Mouse (Mus musculus) frontal cortex, adult 2 months (tissue): Measurements from ENCODE around the gene Poldip3. TPM values are rescaled to one million over a fixed set of nuclear protein-coding genes. Genes with fewer than 3 reads are reported as not detected.

Source experiments
- DNase-seq, 2 experiments: peaks; one replicate each; pipeline ENCODE4 v3.0.0; 2022; ENCODE audit warnings: low spot score in 1 of 2; ENCODE audit errors: extremely low spot score in 1 of 2
- polyA plus RNA-seq: library from polyadenylated mRNA; depleted of rRNA; stranded (reverse); fragments of >200 nt; gene quantifications from 2 replicates; pipeline ENCODE4 v1.2.3, GENCODE M21; 2012; rRNA removed

Gene Poldip3
- polyA plus RNA-seq, 1 experiment: 76.6 TPM

GRCm38 (mm10) chr15:83088495-83089428 is 60.4 kb downstream of the Poldip3 start:
- no peak for DNase-seq

- DNase-seq: no peak
Observed at GRCm38 (mm10) chr15:83086636-83087328, 62.4 kb downstream of the Poldip3 start.

DNA sequence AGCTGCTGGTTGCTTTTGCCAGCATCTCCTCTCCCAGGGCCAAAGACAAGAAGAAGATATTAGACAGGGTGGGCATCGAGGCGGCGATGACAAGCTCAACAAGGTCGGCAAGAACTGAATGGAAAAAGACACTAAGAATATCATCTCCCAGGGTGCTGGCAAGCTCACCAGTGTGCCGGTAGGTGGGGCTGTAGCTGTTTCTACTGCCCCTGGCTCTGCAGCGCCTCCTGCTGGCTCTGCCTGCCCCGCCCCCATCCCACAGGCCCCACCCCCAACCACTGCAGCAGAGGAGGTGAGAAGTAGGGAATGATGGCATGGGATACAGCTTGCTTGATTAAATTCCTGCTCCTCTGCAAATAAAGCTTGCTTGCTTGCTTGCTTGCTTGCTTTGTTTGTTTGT is 63.3 kb downstream of the Poldip3 start:
- peak in 1 of 2 experiments; percentile 42 for DNase-seq

- peak in 1 of 2 experiments; percentile 43 for DNase-seq
Observed at GRCm38 (mm10) chr15:83084022-83084640, 65.1 kb downstream of the Poldip3 start.

GRCm38 (mm10) chr15:83083530-83083929 is 65.7 kb downstream of the Poldip3 start:
- peak in 1 of 2 experiments; percentile 49 for DNase-seq

Other genes with a start within 250 kb of the Poldip3 start
- 31.3 and 38.3 TPM in 2 replicates for gene Tcf20, start 161.5 kb downstream of the Poldip3 start, polyA plus RNA-seq
- 2.0 and 2.2 TPM in 2 replicates for gene Nfam1, start 116.1 kb downstream of the Poldip3 start, polyA plus RNA-seq
- gene Serhl, start 59.9 kb downstream of the Poldip3 start, polyA plus RNA-seq: 14.5 and 15.7 TPM in 2 replicates
- gene Rrp7a, start 26.6 kb downstream of the Poldip3 start, polyA plus RNA-seq: 109 and 111 TPM in 2 replicates
- 62.2 and 64.4 TPM in 2 replicates for gene Cyb5r3, start 23.2 kb upstream of the Poldip3 start, polyA plus RNA-seq
- gene A4galt, start 102.4 kb upstream of the Poldip3 start, polyA plus RNA-seq: 5.0 and 6.7 TPM in 2 replicates
- gene Arfgap3, start 200.9 kb upstream of the Poldip3 start, polyA plus RNA-seq: 25.3 and 27.6 TPM in 2 replicates